Mouse (Mus musculus) lung, adult 2 months (tissue): ENCODE results near the gene Sfrp5.

ENCODE experiments used
- CTCF ChIP-seq: fragments of 200-500 bp; IDR thresholded peaks from 2 replicates; pipeline ENCODE4 v1.5.1; 2011; ENCODE audit warnings: mild to moderate bottlenecking, low read length, control low read depth; ENCODE audit not compliant: insufficient read depth
- POLR2A ChIP-seq: fragments of 200-500 bp; IDR thresholded peaks from 2 replicates; pipeline ENCODE4 v1.6.1; 2011; ENCODE audit warnings: low read depth, mild to moderate bottlenecking, control low read depth, low read length, borderline replicate concordance; ENCODE audit errors: extremely low read depth

- TF ChIP-seq CTCF (no peak), POLR2A (no peak)
Observed at GRCm38 (mm10) chr19:42201696-42202381, at the start of gene Sfrp5.
